Mouse (Mus musculus) limb, embryonic 14.5 days (tissue): Measurements from ENCODE around the gene Slc39a5. TPM values are rescaled to one million over a fixed set of nuclear protein-coding genes. Genes with fewer than 3 reads are reported as not detected.

Experiments
- ATAC-seq: fragments of 200-750 bp; cut with Nextera tagmentation; 2 replicates; pipeline ENCODE4 v1.8.0; 2017; ENCODE audit warnings: low read depth, moderate number of reproducible peaks, moderate TSS enrichment; ENCODE audit not compliant: low FRiP score
- DNase-seq: peaks from one replicate; pipeline ENCODE4 v3.0.0-alpha.2; 2015; ENCODE audit warnings: low spot score
- H3K27ac ChIP-seq: fragments of 300-500 bp; sonication (generic); replicated peaks from 2 replicates; pipeline ENCODE4 v1.5.1; 2014; ENCODE audit warnings: low read depth, mild to moderate bottlenecking, low read length, moderate library complexity, mixed read lengths
- H3K27me3 ChIP-seq: fragments of 300-500 bp; sonication (generic); 2 replicates; pipeline ENCODE4 v1.6.1; 2014; ENCODE audit warnings: low read length, mixed read lengths; ENCODE audit not compliant: control insufficient read depth, insufficient read depth
- H3K36me3 ChIP-seq: fragments of 300-500 bp; sonication (generic); 2 replicates; pipeline ENCODE4 v1.6.1; 2014; ENCODE audit warnings: mild to moderate bottlenecking, low read length, moderate library complexity, mixed read lengths; ENCODE audit not compliant: control insufficient read depth, insufficient read depth
- H3K4me1 ChIP-seq: fragments of 300-500 bp; sonication (generic); 2 replicates; pipeline ENCODE4 v1.6.1; 2014; ENCODE audit warnings: antibody characterized with exemption, low read length, mixed read lengths; ENCODE audit not compliant: control insufficient read depth, insufficient read depth
- H3K4me2 ChIP-seq: fragments of 300-500 bp; sonication (generic); replicated peaks from 2 replicates; pipeline ENCODE4 v1.6.1; 2014; ENCODE audit warnings: low read depth, mild to moderate bottlenecking, low read length, moderate library complexity; ENCODE audit not compliant: severe bottlenecking
- H3K4me3 ChIP-seq: fragments of 300-500 bp; sonication (generic); replicated peaks from 2 replicates; pipeline ENCODE4 v1.5.1; 2014; ENCODE audit warnings: low read length
- H3K9ac ChIP-seq: fragments of 300-500 bp; sonication (generic); 2 replicates; pipeline ENCODE4 v1.6.1; 2014; ENCODE audit warnings: mild to moderate bottlenecking, low read depth, low read length, moderate library complexity; ENCODE audit not compliant: severe bottlenecking
- H3K9me3 ChIP-seq: fragments of 300-500 bp; sonication (generic); 2 replicates; pipeline ENCODE4 v1.6.1; 2016; ENCODE audit warnings: low read length; ENCODE audit not compliant: control insufficient read depth
- POLR2A ChIP-seq: fragments of 200-500 bp; IDR thresholded peaks from 2 replicates; pipeline ENCODE4 v1.8.0; 2012; ENCODE audit warnings: inconsistent platforms, mild to moderate bottlenecking, moderate library complexity, borderline replicate concordance; ENCODE audit not compliant: insufficient read depth, insufficient read length; ENCODE audit errors: extremely low read depth
- WGBS: fragments of 180-500 bp; shearing (Covaris S2); extraction: QIAGEN DNeasy Blood & Tissue Kit; methylation state at CpG from one replicate; pipeline ENCODE4 v1.1.7; 2014; 5-methylcytosine and 5-hydroxymethylcytosine counted together
- polyA plus RNA-seq, 2 experiments: library from polyadenylated mRNA; depleted of rRNA in 1 of 2; stranded (reverse) in 1 of 2; unstranded in 1 of 2; fragments of >200 nt; fragmentation: Nextera tagmentation in 1 of 2; extraction: Ambion mirVana in 1 of 2; gene quantifications; 2 replicates each; pipeline versions ENCODE4 v1.2.1 to v1.2.3; 2012 to 2014

Gene Slc39a5
- polyA plus RNA-seq, 2 experiments = 0.39 TPM; not detected in 1

DNA sequence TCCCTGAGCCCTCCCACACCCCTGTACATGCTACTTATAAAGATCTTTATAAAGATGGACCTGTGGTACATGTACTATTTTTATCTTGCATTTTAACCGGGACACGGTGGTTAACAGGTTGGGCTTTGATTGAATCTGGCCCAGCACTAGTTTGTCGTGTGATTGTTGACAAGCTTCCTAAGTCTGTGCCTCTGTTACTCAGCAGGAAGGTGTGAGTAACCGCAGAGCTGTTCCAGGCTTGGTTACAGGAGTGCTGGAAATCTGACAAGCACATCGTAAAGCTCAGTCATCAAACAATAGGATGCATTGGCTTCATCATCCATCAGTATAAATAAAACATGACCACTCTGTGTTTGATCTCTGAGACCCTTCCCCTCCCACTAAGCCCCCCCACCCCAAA, 21.4 kb upstream of the Slc39a5 start:
- H3K4me2 ChIP-seq = no peak overlapping the region
- H3K4me1 ChIP-seq = no peaks in the 10 kb centered on the region
- H3K27ac ChIP-seq = no peak overlapping the region
- no peak overlapping the region for H3K4me3 ChIP-seq
- peaks cover 76% of the 10 kb centered on the region for H3K36me3 ChIP-seq
- no peaks in the 10 kb centered on the region for H3K9me3 ChIP-seq
- DNase-seq (no peak), ATAC-seq (no peak)
- no peaks in the 10 kb centered on the region for H3K27me3 ChIP-seq
- WGBS = 62% methylated on average over 5 of the region's 5 CpGs
- H3K9ac ChIP-seq = no peak overlapping the region
- no peak for TF ChIP-seq POLR2A

DNA sequence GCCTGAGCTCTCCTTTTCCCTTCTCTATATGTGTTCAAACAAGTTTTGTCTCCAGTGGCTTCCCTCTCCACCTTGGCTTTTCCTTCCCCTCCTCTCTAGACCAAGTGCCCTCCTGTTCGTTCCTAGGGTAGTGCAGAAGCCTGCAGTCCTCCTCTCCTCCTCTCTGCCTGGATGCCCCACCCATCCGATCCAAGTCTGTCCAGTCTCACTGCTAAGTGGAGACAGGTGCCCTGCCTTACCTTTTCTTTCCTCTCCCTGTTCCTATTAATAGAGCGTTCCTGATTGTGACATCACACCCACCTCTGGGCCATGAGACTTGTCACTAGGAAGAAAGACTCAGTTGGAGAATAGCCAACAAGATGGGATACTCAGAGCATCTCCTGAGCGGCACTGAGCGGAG, 13.8 kb upstream of the Slc39a5 start:
- Histone ChIP-seq H3K4me1 (peaks cover 20% of the 10 kb centered on the region), H3K36me3 (peaks cover 61% of the 10 kb centered on the region), H3K27me3 (no peaks in the 10 kb centered on the region), H3K9ac (no peak overlapping the region), H3K4me3 (no peak overlapping the region), H3K27ac (no peak overlapping the region), H3K9me3 (no peaks in the 10 kb centered on the region), H3K4me2 (no peak overlapping the region)
- TF ChIP-seq POLR2A = no peak
- 92% methylated on average over 5 of the region's 5 CpGs for WGBS
- ATAC-seq (no peak), DNase-seq (no peak)

DNA sequence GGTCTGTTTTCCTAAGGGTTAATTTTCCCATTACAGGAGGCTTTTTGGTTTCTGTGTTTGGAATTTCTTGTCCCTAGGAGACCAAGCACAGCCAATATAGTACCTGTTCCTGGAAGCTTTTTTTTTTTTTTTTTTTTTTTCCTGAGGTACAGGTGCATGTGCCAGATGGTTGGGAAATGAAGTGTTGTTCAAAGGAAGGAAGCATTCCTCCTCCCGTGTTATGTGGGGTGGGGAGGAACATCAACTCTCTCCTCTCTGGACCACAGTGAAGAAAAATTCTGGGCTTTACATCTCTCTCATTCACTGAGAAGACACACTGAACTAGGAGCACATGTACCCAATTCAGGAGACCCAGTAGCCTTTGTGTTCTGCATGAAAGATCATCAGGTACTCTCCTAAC, 12.0 kb upstream of the Slc39a5 start:
- no peak for DNase-seq
- no peaks in the 10 kb centered on the region for H3K9me3 ChIP-seq
- peaks cover 24% of the 10 kb centered on the region for H3K4me1 ChIP-seq
- no peak overlapping the region for H3K27ac ChIP-seq
- 56% methylated on average over 1 of the region's 1 CpGs for WGBS
- no peak overlapping the region for H3K9ac ChIP-seq
- peak overlapping the region; percentile 97 for H3K4me2 ChIP-seq
- H3K36me3 ChIP-seq = peaks cover 47% of the 10 kb centered on the region
- no peak for ATAC-seq
- H3K4me3 ChIP-seq = peak overlapping the region; percentile 72; the same call in 1 of the 2 replicates
- no peak for TF ChIP-seq POLR2A
- H3K27me3 ChIP-seq = no peaks in the 10 kb centered on the region

DNA sequence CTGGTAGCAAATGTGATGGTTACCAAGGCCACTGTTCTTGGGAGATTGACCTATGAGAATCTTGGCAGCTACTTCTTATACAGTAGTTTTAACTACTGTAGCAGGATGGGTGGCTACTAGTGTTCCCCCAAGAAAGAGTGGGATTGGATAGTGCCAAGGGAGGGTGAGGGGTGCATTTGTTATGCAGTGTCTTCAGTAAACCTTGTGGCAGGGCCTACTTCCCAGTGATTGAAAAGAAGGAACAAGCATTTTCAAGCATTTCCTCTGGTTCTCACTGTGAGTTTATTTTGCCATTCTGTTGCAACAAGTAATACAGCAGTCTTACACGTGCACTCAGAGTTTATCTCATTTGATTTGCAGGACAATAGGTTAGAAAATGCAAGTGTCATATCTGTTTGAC, 11.5 kb upstream of the Slc39a5 start:
- Histone ChIP-seq H3K4me1 (peaks cover 24% of the 10 kb centered on the region), H3K36me3 (peaks cover 45% of the 10 kb centered on the region), H3K27me3 (no peaks in the 10 kb centered on the region), H3K9ac (peak overlapping the region; percentile 70), H3K9me3 (no peaks in the 10 kb centered on the region), H3K27ac (peak overlapping the region; percentile 89), H3K4me2 (peak overlapping the region; percentile 97), H3K4me3 (peak overlapping the region; percentile 72)
- WGBS = 46% methylated on average over 1 of the region's 1 CpGs
- no peak for TF ChIP-seq POLR2A
- ATAC-seq (no peak), DNase-seq (no peak)

- DNase-seq (peak; percentile 58), ATAC-seq (no peak)
- Histone ChIP-seq H3K36me3 (peaks cover 39% of the 10 kb centered on the region), H3K4me2 (peak overlapping the region; percentile 97), H3K9ac (peak overlapping the region; percentile 70), H3K9me3 (no peaks in the 10 kb centered on the region), H3K4me1 (peaks cover 24% of the 10 kb centered on the region), H3K27me3 (no peaks in the 10 kb centered on the region), H3K4me3 (peak overlapping the region; percentile 72), H3K27ac (peak overlapping the region; percentile 89)
- 2% methylated on average over 14 of the region's 14 CpGs for WGBS
- TF ChIP-seq POLR2A = no peak
Observed at GRCm38 (mm10) chr10:128412055-128412381, 11.0 kb upstream of the Slc39a5 start.
